20 mouse cellular contexts compared by ENCODE assay signal in the genomic region with DNA sequence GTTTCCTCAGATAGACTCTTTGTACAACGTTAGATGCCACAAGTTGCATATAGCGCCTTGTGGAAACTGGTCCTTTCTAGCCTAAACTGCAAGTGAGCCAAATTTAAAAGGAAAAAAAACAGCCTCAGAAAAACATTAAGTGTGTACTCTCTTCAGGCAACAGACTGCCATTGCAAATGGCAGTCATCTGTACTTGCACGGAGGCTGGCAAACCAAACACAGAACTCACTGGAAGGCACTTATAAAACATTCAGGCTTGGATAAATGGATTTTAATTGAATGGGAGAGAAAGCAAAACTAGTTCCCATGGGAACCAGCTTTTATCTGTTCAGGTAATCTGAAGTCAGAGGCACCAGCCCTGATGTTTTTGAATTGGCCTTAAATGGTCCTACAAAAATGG.
"Had no signal": no experiment of that assay in that cellular context is flagged by ENCODE, and none has a peak within 500 bp of the region (broad histone marks: within the 10 kb centered on the region; RNA-seq: fewer than 3 reads in every experiment).

No protein-coding gene starts in this region.

- H3K4me2 ChIP-seq: lung, embryonic 15.5 days; midbrain, embryonic 11.5 days; midbrain, embryonic 13.5 days; midbrain, embryonic 15.5 days; neural tube, embryonic 12.5 days had no signal

- H3K27me3 ChIP-seq: lung, embryonic 15.5 days; megakaryocyte, embryonic 14.5 days; midbrain, embryonic 13.5 days; midbrain, embryonic 15.5 days; neural tube, embryonic 12.5 days had no signal

- H3K36me3 ChIP-seq: lung, embryonic 15.5 days; midbrain, embryonic 13.5 days; midbrain, embryonic 15.5 days; neural tube, embryonic 12.5 days had no signal

- DNase-seq: liver, postnatal 0 days; lung, adult 2 months; lung, postnatal 14 days; lung, postnatal 36 days; retina, postnatal 1 day; right cerebral cortex, adult 18-20 months; right cerebral cortex, postnatal 25 days; right cerebral cortex, postnatal 4 days; spleen, adult 18-20 months; thymus, adult 18-20 months; thymus, postnatal 25 days; thymus, postnatal 4 days had no signal

- H3K27ac ChIP-seq: lung, embryonic 15.5 days; macrophage; midbrain, embryonic 13.5 days; midbrain, embryonic 15.5 days; neural tube, embryonic 12.5 days had no signal

- H3K9me3 ChIP-seq: lung, embryonic 15.5 days; megakaryocyte, embryonic 14.5 days; midbrain, embryonic 13.5 days; midbrain, embryonic 15.5 days; neural tube, embryonic 12.5 days had no signal

- H3K4me3 ChIP-seq: lung, embryonic 15.5 days; megakaryocyte, embryonic 14.5 days; midbrain, embryonic 13.5 days; midbrain, embryonic 15.5 days; neural tube, embryonic 12.5 days had no signal

- ATAC-seq: liver, postnatal 0 days; lung, postnatal 0 days; midbrain, embryonic 13.5 days; midbrain, embryonic 15.5 days had no signal

- H3K9ac ChIP-seq: liver, postnatal 0 days; lung, embryonic 15.5 days; midbrain, embryonic 13.5 days; midbrain, embryonic 15.5 days; neural tube, embryonic 12.5 days had no signal

- H3K4me1 ChIP-seq: lung, embryonic 15.5 days; megakaryocyte, embryonic 14.5 days; midbrain, embryonic 13.5 days; midbrain, embryonic 15.5 days; neural tube, embryonic 12.5 days had no signal
